Mouse (Mus musculus) kidney, adult 2 months (tissue): ENCODE measurements around the gene Ikbke. TPM values are rescaled to one million over a fixed set of nuclear protein-coding genes. Genes with fewer than 3 reads are reported as not detected.

Source experiments
- DNase-seq: peaks from one replicate; pipeline ENCODE4 v3.0.0; 2021
- H3K27ac ChIP-seq: fragments of 200-500 bp; 2 replicates; pipeline ENCODE4 v1.5.1; 2012; ENCODE audit warnings: low read depth, low read length, control low read depth, inconsistent platforms; ENCODE audit not compliant: insufficient read depth
- H3K27me3 ChIP-seq: fragments of 200-500 bp; replicated peaks from 2 replicates; pipeline ENCODE4 v1.6.1; 2012; ENCODE audit warnings: mild to moderate bottlenecking, moderate library complexity, low read length, inconsistent platforms; ENCODE audit not compliant: control insufficient read depth, insufficient read depth
- H3K36me3 ChIP-seq: fragments of 200-500 bp; 2 replicates; pipeline ENCODE4 v1.6.1; 2012; ENCODE audit warnings: mild to moderate bottlenecking, moderate library complexity, low read length, inconsistent platforms; ENCODE audit not compliant: control insufficient read depth, insufficient read depth
- H3K4me1 ChIP-seq: fragments of 200-500 bp; 2 replicates; pipeline ENCODE4 v1.6.1; 2011; ENCODE audit warnings: low read length; ENCODE audit not compliant: control insufficient read depth, insufficient read depth
- H3K4me3 ChIP-seq: fragments of 200-500 bp; 2 replicates; pipeline ENCODE4 v1.5.1; 2011; ENCODE audit warnings: mild to moderate bottlenecking, low read depth, low read length, control low read depth; ENCODE audit not compliant: insufficient read depth
- CTCF ChIP-seq: fragments of 200-500 bp; conservative IDR thresholded peaks from 2 replicates; pipeline ENCODE4 v1.5.1; 2011; ENCODE audit warnings: low read depth, mild to moderate bottlenecking, control low read depth, low read length, moderate library complexity, mixed read lengths; ENCODE audit not compliant: insufficient read depth, insufficient read length
- POLR2A ChIP-seq: fragments of 200-500 bp; IDR thresholded peaks from one replicate; pipeline ENCODE4 v1.6.1; 2011; ENCODE audit warnings: low read depth, low read length, control low read depth
- WGBS: fragments of 180-500 bp; shearing (Covaris S2); methylation state at CpG from one replicate; pipeline ENCODE4 v1.1.7; 2018; 5-methylcytosine and 5-hydroxymethylcytosine counted together
- polyA plus RNA-seq: library from polyadenylated mRNA; depleted of rRNA; stranded (reverse); fragments of >200 nt; gene quantifications from 2 replicates; pipeline ENCODE4 v1.2.3, GENCODE M21; 2012

Gene Ikbke
- polyA plus RNA-seq, 1 experiment = 10.5 TPM

DNA sequence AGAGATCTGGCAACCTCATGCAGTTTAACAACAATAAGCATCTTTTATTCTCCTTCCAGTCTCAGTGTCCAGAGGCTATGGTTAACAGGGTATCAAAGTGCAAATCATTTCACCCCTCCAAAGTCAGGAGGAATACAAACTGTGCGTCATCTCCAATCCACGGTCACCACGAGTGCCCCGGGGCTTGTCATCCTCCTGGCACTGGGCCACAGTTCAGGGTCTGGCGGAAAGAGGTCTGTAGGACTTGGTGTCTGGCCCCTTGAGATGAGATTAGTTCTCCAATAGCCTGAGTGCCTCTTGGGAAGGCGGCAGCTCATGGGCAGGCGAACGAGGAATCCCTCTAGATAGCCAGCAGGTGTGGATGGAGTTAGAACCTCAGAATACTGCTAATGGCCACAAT is 15.8 kb upstream of the Ikbke start:
- Histone ChIP-seq H3K36me3 (peaks cover under 1% of the 10 kb centered on the region; the same call in 1 of the 2 replicates), H3K4me1 (no peaks in the 10 kb centered on the region), H3K27me3 (no peaks in the 10 kb centered on the region), H3K27ac (no peak overlapping the region), H3K4me3 (no peak overlapping the region)
- TF ChIP-seq CTCF (no peak), POLR2A (no peak)
- WGBS = 77% methylated on average over 8 of the region's 8 CpGs
- DNase-seq = no peak

DNA sequence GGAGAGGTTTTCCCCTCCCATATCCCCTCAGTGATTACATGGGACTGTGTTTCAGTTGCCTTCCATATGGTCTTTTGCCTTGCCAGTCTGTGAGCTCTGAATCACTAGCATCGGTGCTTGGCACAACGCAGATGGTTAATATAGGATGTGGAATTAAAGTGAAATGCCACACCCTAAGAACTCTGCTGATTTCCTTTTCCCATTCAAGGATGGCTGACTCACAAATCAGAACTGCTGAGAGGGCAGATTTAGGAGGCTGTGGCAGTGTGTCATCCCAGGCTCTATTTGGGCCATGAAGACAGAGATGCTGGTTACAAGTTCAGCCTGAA is 14.5 kb upstream of the Ikbke start:
- no peaks in the 10 kb centered on the region for H3K27me3 ChIP-seq
- no peaks in the 10 kb centered on the region for H3K4me1 ChIP-seq
- no peak for DNase-seq
- H3K4me3 ChIP-seq = no peak overlapping the region
- 81% methylated on average over 2 of the region's 2 CpGs for WGBS
- H3K27ac ChIP-seq = no peak overlapping the region
- TF ChIP-seq POLR2A (no peak), CTCF (no peak)
- peaks cover 3% of the 10 kb centered on the region for H3K36me3 ChIP-seq

DNA sequence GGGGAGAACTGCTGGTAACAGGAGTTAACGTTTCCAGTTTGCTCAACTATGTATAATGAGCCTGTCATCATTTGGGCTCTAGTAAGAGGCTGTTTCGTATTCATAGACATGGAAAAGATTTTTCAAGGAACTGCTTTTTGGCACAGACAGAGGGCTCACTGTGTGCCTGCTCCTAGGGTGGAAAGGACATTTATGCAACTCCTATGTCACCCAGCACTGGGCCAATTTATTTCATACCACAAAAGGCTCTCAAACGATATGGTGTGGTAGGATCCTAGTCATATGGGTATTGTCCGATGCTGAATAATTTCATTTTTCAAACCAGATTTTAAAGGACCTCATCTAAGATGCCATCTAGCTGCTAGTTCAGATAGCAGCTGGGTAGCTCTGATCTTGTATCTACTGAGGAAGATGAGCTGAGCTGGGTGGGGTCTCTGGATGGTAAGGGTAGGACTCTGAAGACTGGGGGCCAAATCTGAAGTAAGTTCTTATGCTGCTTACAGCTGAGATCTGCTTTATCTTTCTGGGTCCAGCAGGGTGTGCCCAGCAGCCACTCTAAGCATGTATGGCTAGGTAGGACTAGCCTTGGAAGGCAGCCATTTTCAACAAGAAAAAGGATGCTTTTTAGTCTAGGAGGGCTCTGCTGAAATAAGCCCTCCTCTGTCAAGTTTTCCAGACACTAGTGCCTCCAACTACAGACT is 14.0 kb upstream of the Ikbke start:
- Histone ChIP-seq H3K36me3 (peaks cover 3% of the 10 kb centered on the region), H3K27me3 (no peaks in the 10 kb centered on the region), H3K4me1 (no peaks in the 10 kb centered on the region), H3K27ac (no peak overlapping the region), H3K4me3 (no peak overlapping the region)
- no peak for DNase-seq
- WGBS = 82% methylated on average over 4 of the region's 4 CpGs
- no peak for TF ChIP-seq POLR2A
- TF ChIP-seq CTCF = no peak

DNA sequence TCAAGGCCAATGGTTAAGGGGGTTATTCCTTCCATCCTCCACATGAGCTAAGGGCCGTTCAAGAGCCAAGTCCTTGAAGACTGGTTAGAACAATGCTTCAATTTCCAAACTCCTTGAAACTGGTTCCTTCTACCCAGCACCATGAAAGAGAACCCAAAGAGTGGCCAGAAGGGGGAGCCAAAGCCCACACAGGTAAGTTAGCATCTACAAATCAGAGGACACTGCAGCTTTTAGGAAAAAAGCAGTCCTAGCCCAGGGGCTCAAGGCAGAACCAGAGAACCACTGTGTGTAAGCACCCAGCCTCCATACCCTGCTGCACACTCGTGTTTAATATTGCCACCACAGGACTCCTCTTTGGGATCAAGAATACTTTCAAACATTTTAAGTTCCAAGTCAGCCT is 11.2 kb upstream of the Ikbke start:
- DNase-seq = peak; percentile 76
- H3K27ac ChIP-seq = no peak overlapping the region
- no peak overlapping the region for H3K4me3 ChIP-seq
- H3K27me3 ChIP-seq = no peaks in the 10 kb centered on the region
- peaks cover 3% of the 10 kb centered on the region for H3K36me3 ChIP-seq
- H3K4me1 ChIP-seq = no peaks in the 10 kb centered on the region
- WGBS = 42% methylated on average over 2 of the region's 2 CpGs
- TF ChIP-seq CTCF (peak; percentile 78), POLR2A (no peak)

DNA sequence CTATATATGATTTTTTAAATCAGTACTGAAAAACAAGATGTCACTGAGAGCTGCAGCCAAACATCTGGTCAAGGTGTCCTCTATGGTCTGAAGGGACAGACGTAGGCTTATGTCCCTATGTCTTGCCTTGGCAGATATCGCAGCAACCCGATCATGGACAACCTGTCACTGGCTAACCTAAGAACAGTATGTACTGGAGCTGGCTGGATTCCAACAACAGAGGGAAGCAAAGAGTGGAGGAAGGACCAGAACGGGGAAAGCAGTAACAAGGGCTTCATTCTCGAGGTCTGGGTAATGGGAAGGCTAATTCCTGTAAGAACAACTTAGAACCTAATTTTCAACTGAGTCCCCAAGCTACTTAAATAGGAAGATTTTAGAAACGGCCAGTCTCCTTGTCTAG is 9.5 kb upstream of the Ikbke start:
- Histone ChIP-seq H3K4me3 (no peak overlapping the region), H3K4me1 (no peaks in the 10 kb centered on the region), H3K36me3 (peaks cover 3% of the 10 kb centered on the region; the same call in 1 of the 2 replicates), H3K27me3 (no peaks in the 10 kb centered on the region), H3K27ac (no peak overlapping the region)
- TF ChIP-seq CTCF = no peak
- no peak for DNase-seq
- WGBS = 75% methylated on average over 6 of the region's 6 CpGs

DNA sequence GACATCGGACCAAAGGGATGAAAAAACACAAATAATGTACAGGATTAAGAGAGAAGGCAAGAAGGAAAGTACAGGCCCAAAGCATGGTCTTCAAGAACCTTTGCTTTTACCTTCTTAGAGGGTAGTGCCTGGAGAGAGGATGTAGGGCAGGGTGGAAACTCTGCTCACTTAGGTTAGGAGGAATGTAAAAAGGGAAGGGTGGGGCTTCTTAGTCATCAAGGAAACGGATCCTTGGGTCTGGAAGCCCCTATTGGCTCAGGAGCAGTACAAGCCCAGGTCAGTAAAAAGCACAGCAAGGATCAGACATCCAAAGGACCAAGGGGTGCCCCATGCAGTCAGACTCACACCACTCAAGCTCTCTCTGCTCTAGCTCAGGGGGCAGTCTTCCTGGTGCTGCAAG is 7.9 kb upstream of the Ikbke start:
- no peak overlapping the region for H3K27ac ChIP-seq
- TF ChIP-seq CTCF (no peak), POLR2A (no peak)
- no peak overlapping the region for H3K4me3 ChIP-seq
- no peaks in the 10 kb centered on the region for H3K27me3 ChIP-seq
- DNase-seq = no peak
- H3K4me1 ChIP-seq = no peaks in the 10 kb centered on the region
- WGBS = 53% methylated on average over 2 of the region's 2 CpGs
- H3K36me3 ChIP-seq = peaks cover 3% of the 10 kb centered on the region; the same call in 1 of the 2 replicates

DNA sequence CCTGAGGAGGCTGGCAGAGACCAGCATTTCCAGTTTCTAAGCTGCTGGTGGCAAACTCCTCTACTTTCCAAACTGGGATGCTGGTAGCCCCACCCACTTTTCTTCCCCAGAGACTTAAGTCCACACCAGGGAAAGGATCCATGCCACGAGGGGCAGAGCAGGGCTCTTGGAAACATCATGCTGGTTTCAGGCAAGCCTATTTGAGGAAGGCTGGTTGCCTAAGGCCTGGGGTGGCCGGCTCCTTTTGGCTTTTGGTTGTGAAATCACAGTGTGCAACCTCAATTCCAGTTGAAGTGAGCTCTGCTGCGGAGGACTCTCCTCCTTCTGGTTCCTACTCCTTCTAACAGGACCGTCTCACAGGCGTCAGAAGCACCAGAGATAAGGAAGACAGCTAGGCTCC is 7.4 kb upstream of the Ikbke start:
- WGBS = 79% methylated on average over 5 of the region's 5 CpGs
- no peak for DNase-seq
- Histone ChIP-seq H3K27ac (no peak overlapping the region), H3K27me3 (no peaks in the 10 kb centered on the region), H3K4me3 (no peak overlapping the region), H3K36me3 (peaks cover 3% of the 10 kb centered on the region; the same call in 1 of the 2 replicates), H3K4me1 (no peaks in the 10 kb centered on the region)
- TF ChIP-seq POLR2A = no peak
